Mouse (Mus musculus): ENCODE data around the gene Hcn2. TPM values are rescaled to one million over a fixed set of nuclear protein-coding genes. Genes with fewer than 3 reads are reported as not detected.

Hcn2 gene
- total RNA-seq, 2 experiments from 2014 or later = 0.47 to 0.84 TPM

GRCm38 (mm10) chr10:79704970-79705360 is 11.5 kb upstream of the Hcn2 start:
- peak; percentile 25 for DNase-seq
- TF ChIP-seq CTCF (IDR thresholded peaks at IDR 0.05) = no peak
- H3K27ac ChIP-seq = peak overlapping the region; percentile 100
- peak overlapping the region; percentile 92 for H3K4me3 ChIP-seq
- intact Hi-C loops (cut with DNase I) = loop anchor here (2.0 kb wide), 1 partner anchor 22 kb away; the partner anchor contains the start of gene Cdc34

- no peak for DNase-seq
- no peak for TF ChIP-seq CTCF (IDR thresholded peaks at IDR 0.05)
- intact Hi-C loops (cut with DNase I) = loop anchor here (2.0 kb wide), 1 partner anchor 23 kb away; the partner anchor contains the start of gene Cdc34
- Histone ChIP-seq H3K4me3 (peak overlapping the region; percentile 92), H3K27ac (peak overlapping the region; percentile 100)
Measured at GRCm38 (mm10) chr10:79705951-79706350, 10.5 kb upstream of the Hcn2 start.

- Histone ChIP-seq H3K27ac (peak overlapping the region; percentile 100), H3K4me3 (peak overlapping the region; percentile 92)
- TF ChIP-seq CTCF (IDR thresholded peaks at IDR 0.05) = no peak
- intact Hi-C loops (cut with DNase I) = no loop called here
- DNase-seq = peak; percentile 88
Measured at GRCm38 (mm10) chr10:79706406-79707094, 9.9 kb upstream of the Hcn2 start.

GRCm38 (mm10) chr10:79707162-79707561 is 9.3 kb upstream of the Hcn2 start:
- intact Hi-C loops (cut with DNase I) = no loop called here
- peak; percentile 72 for DNase-seq
- peak overlapping the region; percentile 100 for H3K27ac ChIP-seq
- TF ChIP-seq CTCF (IDR thresholded peaks at IDR 0.05) = no peak
- H3K4me3 ChIP-seq = peak overlapping the region; percentile 92

GRCm38 (mm10) chr10:79707759-79708158 is 8.7 kb upstream of the Hcn2 start:
- intact Hi-C loops (cut with DNase I) = no loop called here
- Histone ChIP-seq H3K4me3 (peak overlapping the region; percentile 92), H3K27ac (peak overlapping the region; percentile 100)
- no peak for TF ChIP-seq CTCF (IDR thresholded peaks at IDR 0.05)
- peak; percentile 36 for DNase-seq

- intact Hi-C loops (cut with DNase I) = no loop called here
- Histone ChIP-seq H3K4me3 (peak overlapping the region; percentile 92), H3K27ac (peak overlapping the region; percentile 100)
- peak; percentile 74 for DNase-seq
- 0 out of 2 replicates have a peak, but pooled peaks have one; percentile 1 for TF ChIP-seq CTCF (IDR thresholded peaks at IDR 0.05)
Measured at GRCm38 (mm10) chr10:79708668-79709067, 7.8 kb upstream of the Hcn2 start.

GRCm38 (mm10) chr10:79709307-79709706 is 7.1 kb upstream of the Hcn2 start:
- Histone ChIP-seq H3K27ac (peak overlapping the region; percentile 100), H3K4me3 (peak overlapping the region; percentile 92)
- DNase-seq = no peak
- intact Hi-C loops (cut with DNase I) = no loop called here
- no peak for TF ChIP-seq CTCF (IDR thresholded peaks at IDR 0.05)

- no peak overlapping the region for H3K4me3 ChIP-seq
- intact Hi-C loops (cut with DNase I) = loop anchor here (5.0 kb wide), 1 partner anchor 70 kb away; no protein-coding TSS in a partner anchor
- H3K27ac ChIP-seq = no peak overlapping the region
- DNase-seq = peak; percentile 17
- peak; percentile 47 for TF ChIP-seq CTCF (IDR thresholded peaks at IDR 0.05)
Measured at GRCm38 (mm10) chr10:79712029-79712428, 4.4 kb upstream of the Hcn2 start.

- intact Hi-C loops (cut with DNase I) = loop anchor here (5.0 kb wide), 1 partner anchor 70 kb away; no protein-coding TSS in a partner anchor
- Histone ChIP-seq H3K27ac (no peak overlapping the region), H3K4me3 (no peak overlapping the region)
- TF ChIP-seq CTCF (IDR thresholded peaks at IDR 0.05) = peak; percentile 74
- peak; percentile 89 for DNase-seq
Measured at GRCm38 (mm10) chr10:79712499-79713126, 3.8 kb upstream of the Hcn2 start.

GRCm38 (mm10) chr10:79713163-79713562 is 3.3 kb upstream of the Hcn2 start:
- intact Hi-C loops (cut with DNase I) = loop anchor here (5.0 kb wide), 1 partner anchor 69 kb away; no protein-coding TSS in a partner anchor

GRCm38 (mm10) chr10:79714996-79715395 is 1.4 kb upstream of the Hcn2 start:
- intact Hi-C loops (cut with DNase I) = loop anchor here (5.0 kb wide), 1 partner anchor 67 kb away; no protein-coding TSS in a partner anchor
- DNase-seq = no peak
- H3K27ac ChIP-seq = no peak overlapping the region
- TF ChIP-seq CTCF (IDR thresholded peaks at IDR 0.05) = no peak
- no peak overlapping the region for H3K4me3 ChIP-seq

More at GRCm38 (mm10) chr10:79713163-79713562, 3.3 kb upstream of the Hcn2 start:
- no peak overlapping the region for H3K27ac ChIP-seq
- no peak for DNase-seq
- no peak overlapping the region for H3K4me3 ChIP-seq
- TF ChIP-seq CTCF (IDR thresholded peaks at IDR 0.05) = no peak

GRCm38 (mm10) chr10:79716988-79717355 is 538 bp downstream of the Hcn2 start:
- intact Hi-C loops (cut with DNase I) = no loop called here
- no peak for DNase-seq
- peak overlapping the region; percentile 70 for H3K4me3 ChIP-seq
- TF ChIP-seq CTCF (IDR thresholded peaks at IDR 0.05) = no peak
- no peak overlapping the region for H3K27ac ChIP-seq
